13 mouse cellular contexts compared by ENCODE assay signal in genomic region chr6:39447429-39448185, GRCm38 (mm10). TPM values are rescaled to one million over a fixed set of nuclear protein-coding genes. Genes with fewer than 3 reads are reported as not detected.
DNase-seq lines count a peak whose midpoint lies in the region; ATAC-seq and TF ChIP-seq lines count a peak whose summit lies in the region.
"Had no signal": no experiment of that assay in that cellular context is flagged by ENCODE, and none has a peak within 500 bp of the region (broad histone marks: within the 10 kb centered on the region; RNA-seq: fewer than 3 reads in every experiment).

No protein-coding gene starts in this region.

- no peaks in the 10 kb centered on the region for H3K4me1 ChIP-seq in liver, postnatal 0 days (ENCODE audit: insufficient read depth)
- no peaks in the 10 kb centered on the region for H3K4me1 ChIP-seq in liver, embryonic 12.5 days
- H3K4me1 ChIP-seq in thymus, adult 2 months (replicated peaks; ENCODE audit: control insufficient read depth, insufficient read depth, low read length), result no peaks in the 10 kb centered on the region
- no peaks in the 10 kb centered on the region for H3K4me1 ChIP-seq in forebrain, postnatal 0 days (ENCODE audit: insufficient read depth)
- H3K4me1 ChIP-seq: limb, embryonic 12.5 days had no signal

- intact Hi-C loops in left cerebral cortex, postnatal 36 days (cut with DNase I), result no loop called here

- no peak overlapping the region for H3K4me3 ChIP-seq in liver, postnatal 0 days (ENCODE audit: low read depth, low read length)
- H3K4me3 ChIP-seq in liver, embryonic 12.5 days, result no peak overlapping the region
- no peak overlapping the region for H3K4me3 ChIP-seq in thymus, adult 2 months (ENCODE audit: control insufficient read depth, insufficient read depth, low read length)
- H3K4me3 ChIP-seq in forebrain, postnatal 0 days (ENCODE audit: low read depth, low read length), result no peak overlapping the region
- H3K4me3 ChIP-seq: limb, embryonic 12.5 days had no signal

- no peak overlapping the region for H3K9ac ChIP-seq in liver, postnatal 0 days (replicated peaks)
- no peak overlapping the region for H3K9ac ChIP-seq in liver, embryonic 12.5 days
- H3K9ac ChIP-seq in forebrain, postnatal 0 days, result no peak overlapping the region
- H3K9ac ChIP-seq: limb, embryonic 12.5 days had no signal

- H3K9me3 ChIP-seq in liver, postnatal 0 days (ENCODE audit: low read length), result no peaks in the 10 kb centered on the region
- peaks cover 3% of the 10 kb centered on the region; the same call in 1 of the 2 replicates for H3K9me3 ChIP-seq in liver, embryonic 12.5 days (replicated peaks)
- H3K9me3 ChIP-seq in forebrain, postnatal 0 days (ENCODE audit: low read length), result no peaks in the 10 kb centered on the region
- H3K9me3 ChIP-seq: limb, embryonic 12.5 days had no signal

- DNase-seq in liver, postnatal 0 days, result no peak
- peak; percentile 71 for DNase-seq in ES-CJ7 (ENCODE audit: low read depth, low spot score)
- DNase-seq in adrenal gland, postnatal 25 days, result peak; percentile 27
- DNase-seq in left cerebral cortex, postnatal 36 days (ENCODE audit: low spot score in 2 of 2), result peak; percentile 35 to 43
- DNase-seq in thymus, adult 2 months, result no peak
- no peak for DNase-seq in retina, embryonic 14.5 days (ENCODE audit: low spot score)
- DNase-seq in forebrain, postnatal 0 days, result no peak
- DNase-seq: cerebellum, adult 8-10 months; gastrocnemius, postnatal 36 days; heart, postnatal 4 days; lung, postnatal 10 days had no signal

- TF ChIP-seq POLR2A in thymus, adult 2 months (IDR thresholded peaks at IDR 0.05; ENCODE audit: control insufficient read depth, extremely low read depth, insufficient read depth, low read length, poor library complexity), result no peak

- no peak overlapping the region for H3K27ac ChIP-seq in liver, postnatal 0 days (ENCODE audit: low read depth)
- no peak overlapping the region for H3K27ac ChIP-seq in liver, embryonic 12.5 days
- no peak overlapping the region for H3K27ac ChIP-seq in thymus, adult 2 months (ENCODE audit: control insufficient read depth, insufficient read depth, low read length)
- no peak overlapping the region for H3K27ac ChIP-seq in forebrain, postnatal 0 days (ENCODE audit: low read depth, low read length)
- H3K27ac ChIP-seq: limb, embryonic 12.5 days had no signal

- no peaks in the 10 kb centered on the region for H3K27me3 ChIP-seq in liver, postnatal 0 days (ENCODE audit: insufficient read depth, low read length)
- peaks cover 12% of the 10 kb centered on the region; the same call in 1 of the 2 replicates for H3K27me3 ChIP-seq in liver, embryonic 12.5 days (replicated peaks)
- H3K27me3 ChIP-seq in thymus, adult 2 months (ENCODE audit: control insufficient read depth, insufficient read depth, low read length), result no peaks in the 10 kb centered on the region
- no peaks in the 10 kb centered on the region for H3K27me3 ChIP-seq in forebrain, postnatal 0 days (ENCODE audit: insufficient read depth, low read length)
- H3K27me3 ChIP-seq: limb, embryonic 12.5 days had no signal

- no peaks in the 10 kb centered on the region for H3K36me3 ChIP-seq in liver, postnatal 0 days (replicated peaks; ENCODE audit: insufficient read depth, low read length)
- H3K36me3 ChIP-seq in liver, embryonic 12.5 days, result no peaks in the 10 kb centered on the region
- H3K36me3 ChIP-seq in thymus, adult 2 months (ENCODE audit: control insufficient read depth, insufficient read depth, low read length), result no peaks in the 10 kb centered on the region
- no peaks in the 10 kb centered on the region for H3K36me3 ChIP-seq in forebrain, postnatal 0 days (ENCODE audit: insufficient read depth)
- H3K36me3 ChIP-seq: limb, embryonic 12.5 days had no signal

- no peak overlapping the region for H3K4me2 ChIP-seq in liver, postnatal 0 days (ENCODE audit: low read depth, low read length)
- no peak overlapping the region for H3K4me2 ChIP-seq in liver, embryonic 12.5 days
- H3K4me2 ChIP-seq in forebrain, postnatal 0 days (ENCODE audit: low read depth), result no peak overlapping the region
- H3K4me2 ChIP-seq: limb, embryonic 12.5 days had no signal

- no peak for TF ChIP-seq CTCF in liver, postnatal 0 days (IDR thresholded peaks at IDR 0.05; ENCODE audit: low read depth)
- no peak for TF ChIP-seq CTCF in thymus, adult 2 months (IDR thresholded peaks at IDR 0.05; ENCODE audit: borderline replicate concordance, control insufficient read depth, extremely low read depth, insufficient read depth, low read length, poor library complexity)
- no peak for TF ChIP-seq CTCF in forebrain, postnatal 0 days (IDR thresholded peaks at IDR 0.05; ENCODE audit: low read depth)

- peak; percentile 56; the same call in 1 of the 2 replicates for ATAC-seq in liver, postnatal 0 days
- no peak for ATAC-seq in liver, embryonic 12.5 days
- ATAC-seq in forebrain, postnatal 0 days, result no peak

- 49% methylated on average over 4 of the region's 4 CpGs for WGBS in liver, postnatal 0 days (ENCODE audit: insufficient replicate concordance)
- WGBS in liver, embryonic 12.5 days (ENCODE audit: insufficient replicate concordance), result 47% methylated on average over 4 of the region's 4 CpGs
- 70% methylated on average over 4 of the region's 4 CpGs for WGBS in thymus, adult 2 months
- 51% methylated on average over 4 of the region's 4 CpGs for WGBS in forebrain, postnatal 0 days

- TF ChIP-seq EP300 in liver, postnatal 0 days (IDR thresholded peaks at IDR 0.05; ENCODE audit: low read depth), result no peak

RNA-seq across cellular contexts. Expression of gene Mkrn1, which starts 27.3 kb away (rescaled TPM):
- polyA plus RNA-seq in liver, postnatal 0 days (2015; fragmentation: Nextera tagmentation; extraction: Ambion mirVana), result 154 and 170 TPM in 2 replicates
- 160 and 163 TPM in 2 replicates for polyA plus RNA-seq in liver, embryonic 12.5 days (2016; fragmentation: Nextera tagmentation; extraction: Ambion mirVana)
- total RNA-seq in adrenal gland, postnatal 25 days (2021), result 70.6 and 103 TPM in 2 replicates
- 100 to 1,000 TPM; 131 to 151 TPM for total RNA-seq in left cerebral cortex, postnatal 36 days (2021)
- polyA plus RNA-seq in thymus, adult 2 months (2012; rRNA removed), result 44.3 and 45.8 TPM in 2 replicates
- total RNA-seq in forebrain, postnatal 0 days (2014; rRNA removed), result 222 and 264 TPM in 2 replicates
- polyA plus RNA-seq in forebrain, postnatal 0 days (2015; fragmentation: Nextera tagmentation; extraction: Ambion mirVana), result 199 and 217 TPM in 2 replicates

Comparison
In these comparisons a context has a peak if more than half of its experiments do, and no peak if none do; other contexts are left out.
1. DNase-seq: peak in ES-CJ7 (single experiment), adrenal gland, postnatal 25 days (single experiment) and left cerebral cortex, postnatal 36 days (2 of 2); none in liver, postnatal 0 days (single experiment), thymus, adult 2 months (single experiment), retina, embryonic 14.5 days (single experiment) and forebrain, postnatal 0 days (single experiment).